ENCODE assay signal across 8 mouse cellular contexts in genomic region chr7:30563117-30563905, GRCm38 (mm10). TPM values are rescaled to one million over a fixed set of nuclear protein-coding genes. Genes with fewer than 3 reads are reported as not detected.
DNase-seq lines count a peak whose midpoint lies in the region; ATAC-seq lines count a peak whose summit lies in the region.

Gene U2af1l4 (plus strand): TSS chr7:30563301.
Gene Gm49396 (plus strand): TSS chr7:30563344.
Gene Psenen (minus strand): TSS chr7:30563627.

- ATAC-seq in heart, embryonic 13.5 days (ENCODE audit: extremely low read depth, insufficient number of reproducible peaks, low FRiP score, low TSS enrichment) = peak; percentile 79
- peak; percentile 83 for ATAC-seq in liver, embryonic 12.5 days
- ATAC-seq in stomach, embryonic 15.5 days (ENCODE audit: insufficient read depth, low FRiP score, low read depth) = peak; percentile 87

- no peaks in the 10 kb centered on the region for H3K27me3 ChIP-seq in heart, embryonic 13.5 days (replicated peaks)
- H3K27me3 ChIP-seq in liver, embryonic 12.5 days (replicated peaks) = no peaks in the 10 kb centered on the region
- H3K27me3 ChIP-seq in stomach, embryonic 15.5 days (replicated peaks) = no peaks in the 10 kb centered on the region

- no peaks in the 10 kb centered on the region for H3K9me3 ChIP-seq in heart, embryonic 13.5 days
- no peaks in the 10 kb centered on the region for H3K9me3 ChIP-seq in liver, embryonic 12.5 days (replicated peaks)
- H3K9me3 ChIP-seq in stomach, embryonic 15.5 days = no peaks in the 10 kb centered on the region

- peaks cover 46% of the 10 kb centered on the region for H3K36me3 ChIP-seq in heart, embryonic 13.5 days
- H3K36me3 ChIP-seq in liver, embryonic 12.5 days = peaks cover 43% of the 10 kb centered on the region
- H3K36me3 ChIP-seq in stomach, embryonic 15.5 days = peaks cover 9% of the 10 kb centered on the region

- DNase-seq in CD4-positive, CD25-positive, alpha-beta regulatory T cell, adult 2 months (ENCODE audit: low read depth, low spot score) = peak; percentile 99
- DNase-seq in fat pad, adult 2 months (ENCODE audit: extremely low read depth, low read depth, low spot score) = peak; percentile 86
- peak; percentile 98 for DNase-seq in kidney, postnatal 10 days
- peak; percentile 94 to 96 for DNase-seq in natural killer cell, adult 2 months (ENCODE audit: low spot score in 2 of 2)

- H3K9ac ChIP-seq in heart, embryonic 13.5 days = peak within 1 kb of the TSS; percentile 96
- peak within 1 kb of the TSS; percentile 79 for H3K9ac ChIP-seq in liver, embryonic 12.5 days
- peak within 1 kb of the TSS; percentile 60 for H3K9ac ChIP-seq in stomach, embryonic 15.5 days

- H3K4me1 ChIP-seq in brown adipose tissue, adult 24 weeks (ENCODE audit: control insufficient read depth, insufficient read depth, insufficient read length, low read length) = 0 out of 2 replicates have a peak, but pooled peaks cover 7% of the 10 kb centered on the region
- H3K4me1 ChIP-seq in heart, embryonic 13.5 days = peaks cover 26% of the 10 kb centered on the region
- H3K4me1 ChIP-seq in liver, embryonic 12.5 days = peaks cover 40% of the 10 kb centered on the region
- peaks cover 12% of the 10 kb centered on the region; the same call in 1 of the 2 replicates for H3K4me1 ChIP-seq in stomach, embryonic 15.5 days

- H3K4me3 ChIP-seq in brown adipose tissue, adult 24 weeks (ENCODE audit: insufficient read depth, low read depth, low read length) = peak within 1 kb of the TSS; percentile 84
- peak within 1 kb of the TSS; percentile 91 for H3K4me3 ChIP-seq in heart, embryonic 13.5 days
- peak within 1 kb of the TSS; percentile 83 for H3K4me3 ChIP-seq in liver, embryonic 12.5 days
- H3K4me3 ChIP-seq in stomach, embryonic 15.5 days (replicated peaks) = peak within 1 kb of the TSS; percentile 88

- WGBS in heart, embryonic 13.5 days = under 1% methylated on average over 44 of the region's 45 CpGs
- WGBS in liver, embryonic 12.5 days (ENCODE audit: insufficient replicate concordance) = under 1% methylated on average over 45 of the region's 45 CpGs
- WGBS in stomach, embryonic 15.5 days = under 1% methylated on average over 45 of the region's 45 CpGs

- peak within 1 kb of the TSS; percentile 85 for H3K4me2 ChIP-seq in heart, embryonic 13.5 days
- peak within 1 kb of the TSS; percentile 82 for H3K4me2 ChIP-seq in liver, embryonic 12.5 days
- peak within 1 kb of the TSS; percentile 70 for H3K4me2 ChIP-seq in stomach, embryonic 15.5 days

- H3K27ac ChIP-seq in brown adipose tissue, adult 24 weeks (replicated peaks; ENCODE audit: low read depth, low read length) = peak within 1 kb of the TSS; percentile 87
- peak within 1 kb of the TSS; percentile 98 for H3K27ac ChIP-seq in heart, embryonic 13.5 days (replicated peaks)
- peak within 1 kb of the TSS; percentile 96 for H3K27ac ChIP-seq in liver, embryonic 12.5 days
- peak within 1 kb of the TSS; percentile 99 for H3K27ac ChIP-seq in stomach, embryonic 15.5 days

RNA-seq across cellular contexts. Expression of gene U2af1l4, which starts in this region (rescaled TPM):
- 59.1 and 65.5 TPM in 2 replicates for polyA plus RNA-seq in brown adipose tissue, adult 24 weeks (2012; ENCODE audit: insufficient read depth, insufficient read length, missing spikeins)
- polyA plus RNA-seq in heart, embryonic 13.5 days (2015; fragmentation: Nextera tagmentation; extraction: Ambion mirVana) = 85.6 and 92.3 TPM in 2 replicates
- 51.9 and 55.1 TPM in 2 replicates for polyA plus RNA-seq in liver, embryonic 12.5 days (2016; fragmentation: Nextera tagmentation; extraction: Ambion mirVana)
- 82.5 and 85.7 TPM in 2 replicates for polyA plus RNA-seq in stomach, embryonic 15.5 days (2015; fragmentation: Nextera tagmentation; extraction: Ambion mirVana)

RNA-seq across cellular contexts. Expression of gene Gm49396, which starts in this region (rescaled TPM):
- 0.91 and 5.5 TPM in 2 replicates for polyA plus RNA-seq in brown adipose tissue, adult 24 weeks (2012; ENCODE audit: insufficient read depth, insufficient read length, missing spikeins)
- 7.4 and 8.4 TPM in 2 replicates for polyA plus RNA-seq in heart, embryonic 13.5 days (2015; fragmentation: Nextera tagmentation; extraction: Ambion mirVana)
- polyA plus RNA-seq in liver, embryonic 12.5 days (2016; fragmentation: Nextera tagmentation; extraction: Ambion mirVana) = 5.8 and 6.7 TPM in 2 replicates
- 11.1 and 11.5 TPM in 2 replicates for polyA plus RNA-seq in stomach, embryonic 15.5 days (2015; fragmentation: Nextera tagmentation; extraction: Ambion mirVana)

RNA-seq across cellular contexts. Expression of gene Psenen, which starts in this region (rescaled TPM):
- 177 and 187 TPM in 2 replicates for polyA plus RNA-seq in brown adipose tissue, adult 24 weeks (2012; ENCODE audit: insufficient read depth, insufficient read length, missing spikeins)
- polyA plus RNA-seq in heart, embryonic 13.5 days (2015; fragmentation: Nextera tagmentation; extraction: Ambion mirVana) = 114 and 116 TPM in 2 replicates
- polyA plus RNA-seq in liver, embryonic 12.5 days (2016; fragmentation: Nextera tagmentation; extraction: Ambion mirVana) = 83.3 and 87.9 TPM in 2 replicates
- 135 and 138 TPM in 2 replicates for polyA plus RNA-seq in stomach, embryonic 15.5 days (2015; fragmentation: Nextera tagmentation; extraction: Ambion mirVana)

Comparison
In these comparisons a context has a peak if more than half of its experiments do, and no peak if none do; other contexts are left out.
1. Peak in every context shown above with its lines: DNase-seq, ATAC-seq, H3K4me3 ChIP-seq and H3K27ac ChIP-seq.